Mouse (Mus musculus) effector memory CD4-positive, alpha-beta T cell, adult 5 months (primary cell): ENCODE results near the gene Sort1. TPM values are rescaled to one million over a fixed set of nuclear protein-coding genes. Genes with fewer than 3 reads are reported as not detected.

Experiments used
- polyA plus RNA-seq: library from polyadenylated mRNA; unstranded; fragments of 100-300 nt; shearing (Covaris generic); gene quantifications from one replicate; pipeline ENCODE4 v1.2.1, GENCODE M21; 2017

Gene Sort1
- not detected for polyA plus RNA-seq

DNA sequence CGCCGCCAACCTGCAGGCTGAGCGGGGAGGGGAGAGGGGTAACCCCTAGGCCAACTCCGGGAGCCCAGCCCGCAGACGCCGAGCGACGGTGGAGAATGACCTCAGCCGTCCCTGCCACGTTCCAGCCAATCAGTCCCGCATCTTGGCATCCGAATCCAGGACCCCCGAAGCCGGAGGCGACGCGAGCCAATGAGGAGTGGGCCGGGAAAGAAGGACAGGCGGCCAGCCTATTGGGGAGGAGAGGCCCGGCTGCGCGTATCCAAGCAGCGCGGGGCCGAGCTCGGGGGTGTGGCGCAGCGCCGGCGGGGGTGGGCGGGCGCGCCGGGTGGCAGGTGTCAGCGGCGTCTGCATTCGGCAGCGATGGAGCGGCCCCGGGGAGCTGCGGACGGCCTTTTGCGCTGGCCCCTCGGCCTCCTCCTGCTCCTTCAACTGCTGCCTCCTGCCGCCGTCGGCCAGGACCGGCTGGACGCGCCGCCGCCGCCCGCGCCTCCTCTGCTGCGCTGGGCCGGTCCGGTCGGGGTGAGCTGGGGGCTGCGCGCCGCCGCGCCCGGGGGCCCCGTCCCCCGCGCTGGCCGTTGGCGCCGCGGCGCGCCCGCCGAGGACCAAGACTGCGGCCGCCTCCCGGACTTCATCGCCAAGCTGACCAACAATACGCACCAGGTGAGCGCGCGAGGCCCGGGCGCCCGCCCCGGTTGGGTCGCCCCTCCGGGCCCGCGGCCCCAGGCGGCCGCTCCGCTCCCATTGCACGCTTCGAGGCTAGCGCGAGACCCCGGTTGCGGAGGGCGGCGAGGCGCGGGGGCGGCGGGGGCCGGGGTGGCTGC is at the start of gene Sort1:
TSS of gene Sort1 (plus strand) at position 302 of the 821 bp plus-strand sequence.

DNA sequence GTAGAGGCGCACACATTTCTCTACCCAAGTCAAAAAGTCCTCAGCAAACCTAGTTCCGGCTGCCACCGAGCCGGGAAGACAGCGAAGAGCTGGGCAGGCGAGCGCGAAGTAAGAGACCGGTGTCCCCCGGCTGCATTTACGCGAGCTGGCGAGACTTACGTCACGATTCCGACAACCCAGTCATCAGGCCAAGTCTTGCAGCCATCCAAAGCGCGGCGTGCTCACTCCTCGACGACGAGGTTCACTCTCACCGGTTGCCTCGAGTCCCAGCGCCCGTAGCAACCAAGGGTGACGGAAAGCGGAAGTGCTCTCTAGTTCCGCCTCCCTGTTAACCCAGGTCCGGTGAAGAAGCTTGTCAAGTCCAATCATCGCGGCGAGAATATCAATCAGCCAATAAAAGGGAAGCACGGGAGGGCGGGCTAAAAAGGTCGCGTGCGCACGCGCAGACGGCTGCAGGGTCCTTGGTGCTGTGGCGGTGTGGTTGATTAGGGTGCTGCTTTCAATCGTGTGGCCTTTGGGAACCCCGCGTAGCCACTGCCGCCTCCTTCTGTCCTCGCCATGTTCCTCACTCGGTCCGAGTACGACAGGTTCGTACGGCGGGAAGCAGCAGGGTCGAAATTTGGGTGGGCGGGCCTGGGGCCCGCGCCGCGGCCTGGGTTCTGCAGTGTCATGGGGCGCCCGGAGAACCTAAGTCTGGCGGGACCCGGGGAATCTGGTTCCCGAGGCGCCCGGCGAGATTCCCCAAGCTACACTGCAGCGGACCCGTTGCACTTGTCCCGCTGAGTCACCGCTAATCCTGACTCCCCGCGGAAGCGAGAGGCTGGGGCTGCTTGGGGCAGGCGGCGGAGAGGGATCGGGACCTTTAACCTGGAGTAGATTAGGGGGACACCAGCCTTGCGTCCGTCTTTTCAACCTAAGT is 26.9 kb upstream of the Sort1 start, which contains the start of gene Psma5:
TSS of gene Psma5 (plus strand) at position 208 of the 919 bp plus-strand sequence.

DNA sequence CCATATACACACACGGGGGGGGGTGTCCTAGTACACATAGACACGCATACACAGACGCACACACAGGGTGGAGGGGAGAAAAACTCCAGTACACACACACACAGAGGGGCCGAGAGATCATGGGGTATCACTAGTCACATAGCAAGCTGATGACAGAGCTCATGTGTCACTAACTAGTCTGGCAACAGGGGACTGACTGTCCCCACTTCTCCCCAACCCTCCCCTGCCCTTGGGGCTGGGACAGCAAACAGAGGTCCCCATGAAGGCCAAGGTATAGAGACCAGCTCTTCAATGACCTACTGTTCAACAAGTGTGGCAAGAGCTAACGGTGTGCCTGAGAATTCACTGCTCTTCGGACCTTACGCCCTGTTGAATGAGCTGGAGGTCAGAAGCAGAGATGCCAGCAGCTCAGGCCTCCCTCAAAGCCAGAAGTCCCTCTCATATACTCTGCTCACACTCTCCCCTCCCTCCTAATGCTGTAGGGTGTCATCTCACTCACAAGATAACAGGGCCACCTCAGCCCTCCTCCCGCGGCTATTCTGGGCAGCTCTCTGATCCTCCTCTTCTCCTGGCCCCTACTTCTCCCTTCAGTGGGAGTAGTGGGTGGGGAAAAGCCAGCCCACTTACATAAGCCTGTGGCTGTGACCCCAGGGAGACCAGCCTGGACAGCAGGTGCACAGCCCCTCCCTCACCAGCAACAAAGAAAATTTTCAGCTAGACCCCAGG is 80.6 kb downstream of the Sort1 start, which contains the start of gene Mybphl:
TSS of gene Mybphl (plus strand) at position 642 of the 726 bp plus-strand sequence.

DNA sequence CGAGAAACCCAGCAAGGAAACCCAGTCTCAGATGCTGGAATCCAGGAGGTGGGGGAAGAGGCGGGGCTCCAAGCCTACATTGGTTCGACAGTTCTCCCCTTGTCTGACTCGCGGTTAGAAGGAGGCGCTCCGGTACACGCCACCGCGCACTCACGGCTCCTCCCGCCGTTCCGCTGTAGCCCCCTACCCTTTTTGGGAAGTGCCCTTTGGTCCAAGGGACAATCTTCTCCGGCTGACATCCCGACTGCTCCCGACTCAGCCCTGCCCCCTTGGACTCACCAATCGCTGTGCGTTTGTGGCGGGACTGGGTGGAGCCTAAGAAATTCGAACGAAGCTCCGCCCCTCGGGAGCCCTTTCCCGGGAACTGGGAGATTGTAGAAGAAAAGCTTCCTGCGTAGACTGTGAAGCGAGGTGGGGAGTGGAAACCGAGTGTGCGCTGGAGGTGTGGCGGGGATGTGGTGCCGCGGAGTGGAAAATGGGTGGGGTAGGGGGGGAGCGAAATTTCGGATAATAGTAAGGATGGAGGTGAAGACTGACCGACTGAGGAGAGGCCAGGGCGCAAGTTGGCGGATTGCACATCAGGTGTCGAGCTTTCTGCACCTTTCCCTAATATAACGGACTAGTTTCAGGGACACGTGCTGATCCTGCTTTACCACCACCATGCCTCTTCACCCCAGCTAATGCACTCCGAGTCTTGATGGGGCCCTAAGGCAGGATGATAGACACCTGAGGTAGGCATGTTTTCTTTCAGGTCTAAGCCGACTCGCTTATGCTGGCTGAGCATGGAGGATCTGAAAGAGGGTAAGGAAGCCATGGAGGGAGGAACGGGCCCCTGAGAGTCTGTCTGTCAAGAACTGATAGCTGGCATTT is 99.8 kb downstream of the Sort1 start, which contains the start of gene Psrc1:
TSS of gene Psrc1 (plus strand) at position 355 of the 870 bp plus-strand sequence.

Other genes with a start within 250 kb of the Sort1 start
- gene Gstm4, start 239.2 kb upstream of the Sort1 start, polyA plus RNA-seq, result 3.4 TPM
- gene Ampd2, start 197.4 kb upstream of the Sort1 start, polyA plus RNA-seq, result 23.0 TPM
- not detected for gene Gnat2, start 191.3 kb upstream of the Sort1 start, polyA plus RNA-seq
- gene Gnai3, start 137.9 kb upstream of the Sort1 start, polyA plus RNA-seq, result 161 TPM
- gene Gpr61, start 129.2 kb upstream of the Sort1 start, polyA plus RNA-seq, result not detected
- gene Amigo1, start 97.7 kb upstream of the Sort1 start, polyA plus RNA-seq, result 1.2 TPM
- gene Cyb561d1, start 82.9 kb upstream of the Sort1 start, polyA plus RNA-seq, result 12.4 TPM
- gene Atxn7l2, start 73.1 kb upstream of the Sort1 start, polyA plus RNA-seq, result 14.9 TPM
- gene Sypl2, start 57.4 kb upstream of the Sort1 start, polyA plus RNA-seq, result not detected
- 56.4 TPM for gene Psma5, start 27.2 kb upstream of the Sort1 start, polyA plus RNA-seq
- gene Mybphl, start 80.8 kb downstream of the Sort1 start, polyA plus RNA-seq, result not detected
- gene Psrc1, start 99.8 kb downstream of the Sort1 start, polyA plus RNA-seq, result 0.34 TPM
- gene Celsr2, start 131.5 kb downstream of the Sort1 start, polyA plus RNA-seq, result 0.51 TPM
- gene Sars, start 161.1 kb downstream of the Sort1 start, polyA plus RNA-seq, result 119 TPM